Mouse (Mus musculus): ENCODE results near the gene Thap8. TPM values are rescaled to one million over a fixed set of nuclear protein-coding genes. Genes with fewer than 3 reads are reported as not detected.
A peak's percentile ranks its signal among the peaks of the same experiment; 100 is the strongest.

The Thap8 gene
- polyA plus RNA-seq, 1 experiment from 2014 or later = 0.37 TPM

DNA sequence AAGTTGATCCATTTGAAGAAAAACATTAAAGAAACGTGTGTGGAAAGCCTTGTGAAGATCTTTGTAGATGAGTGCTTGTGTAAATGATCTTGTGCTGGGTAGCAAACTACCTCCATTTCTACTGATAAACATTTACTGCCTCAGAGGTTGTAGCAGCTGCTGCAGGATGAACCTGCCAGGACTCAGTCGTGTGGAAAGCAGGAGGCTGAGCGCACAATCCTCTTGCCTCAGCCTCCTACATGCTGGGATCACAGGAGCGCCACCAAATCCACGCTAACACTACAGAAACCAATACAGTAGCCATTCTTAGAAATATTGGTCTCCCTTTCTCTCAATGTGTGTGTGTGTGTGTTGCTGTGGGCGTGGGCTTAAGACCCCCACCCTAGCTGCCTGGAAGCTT lies 8.2 kb downstream of the Thap8 start:
- Histone ChIP-seq H3K4me2 (no peak overlapping the region), H3K9ac (no peak overlapping the region), H3K4me1 (peaks cover 19% of the 10 kb centered on the region), H3K36me3 (no peaks in the 10 kb centered on the region), H3K27me3 (replicated peaks) (peaks cover 17% of the 10 kb centered on the region), H3K4me3 (no peak overlapping the region), H3K9me3 (no peaks in the 10 kb centered on the region), H3K27ac (replicated peaks) (no peak overlapping the region)
- no peak for ATAC-seq (ENCODE audit: extremely low read depth, insufficient number of reproducible peaks, low FRiP score, low TSS enrichment)
- WGBS = 66% methylated on average over 6 of the region's 6 CpGs

DNA sequence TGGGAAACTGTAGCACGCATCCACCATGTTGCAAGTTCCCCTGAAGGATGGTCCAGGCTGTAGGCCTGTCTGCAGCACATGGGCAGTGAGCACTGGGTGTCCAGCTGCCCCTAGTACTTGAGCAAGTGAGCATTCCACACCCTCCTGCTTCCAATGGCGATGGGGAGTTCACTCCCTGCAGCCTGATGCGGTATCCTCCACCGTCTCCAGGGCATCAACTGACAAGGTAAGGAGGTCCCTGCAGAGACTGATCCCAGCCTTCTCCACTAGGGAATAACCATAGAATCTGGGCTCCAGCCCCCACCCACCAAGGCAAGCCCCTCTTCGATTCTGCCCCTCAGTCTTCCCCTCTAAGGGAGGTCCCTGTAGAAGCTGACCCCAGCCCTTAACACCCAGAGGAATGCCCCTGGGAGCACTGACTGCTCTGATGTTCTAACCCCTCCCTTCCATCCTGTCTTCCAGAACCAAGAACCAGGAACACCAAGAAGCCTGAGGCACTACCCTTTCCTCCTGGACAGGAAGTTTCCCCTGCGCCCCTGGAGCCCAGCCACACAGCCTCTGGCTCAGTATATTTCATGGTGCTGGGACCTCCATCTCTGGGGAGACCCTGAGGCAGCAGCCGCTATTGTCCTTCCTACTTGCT lies 9.3 kb downstream of the Thap8 start:
- peaks cover 17% of the 10 kb centered on the region for H3K27me3 ChIP-seq (replicated peaks)
- 56% methylated on average over 7 of the region's 7 CpGs for WGBS
- H3K4me1 ChIP-seq = peaks cover 25% of the 10 kb centered on the region
- ATAC-seq (ENCODE audit: extremely low read depth, insufficient number of reproducible peaks, low FRiP score, low TSS enrichment) = no peak
- no peak overlapping the region for H3K4me2 ChIP-seq
- no peaks in the 10 kb centered on the region for H3K9me3 ChIP-seq
- H3K27ac ChIP-seq (replicated peaks) = 0 out of 2 replicates have a peak overlapping the region, but pooled peaks have one; percentile 2
- no peak overlapping the region for H3K9ac ChIP-seq
- H3K36me3 ChIP-seq = no peaks in the 10 kb centered on the region
- no peak overlapping the region for H3K4me3 ChIP-seq

DNA sequence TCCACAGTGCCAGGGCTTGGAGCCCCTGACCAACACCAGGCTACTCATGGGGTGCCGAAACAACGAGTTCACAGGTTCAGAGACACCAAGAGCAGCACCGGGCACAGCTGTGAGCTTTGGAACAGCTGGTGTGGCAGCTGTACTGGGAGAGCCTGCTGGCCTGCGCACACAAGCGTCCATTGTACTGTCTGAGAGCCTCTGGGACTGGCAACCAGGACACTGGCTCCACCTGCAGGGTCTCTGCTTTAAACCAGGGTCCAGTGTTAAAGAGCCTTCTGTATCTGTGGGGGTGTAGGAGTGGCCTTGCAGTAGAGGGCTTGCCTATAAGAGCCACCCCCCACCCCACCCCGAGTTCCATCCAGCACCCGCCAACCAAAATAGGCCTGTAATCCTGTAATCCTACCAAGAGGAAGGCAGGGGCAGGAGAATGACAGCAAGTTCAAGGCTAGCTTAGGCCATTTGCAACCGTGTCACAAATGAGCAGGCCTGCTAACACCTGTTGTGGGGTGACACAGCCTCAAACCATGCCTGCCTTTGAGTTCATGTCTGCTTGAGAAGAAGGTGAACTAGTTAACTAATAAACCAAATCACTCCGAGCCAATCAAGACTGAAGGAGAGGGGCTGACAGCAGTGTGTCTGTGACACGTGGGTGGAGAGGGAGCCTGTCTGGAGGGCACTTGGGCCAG lies 10.0 kb downstream of the Thap8 start:
- Histone ChIP-seq H3K4me1 (peaks cover 27% of the 10 kb centered on the region), H3K27ac (replicated peaks) (0 out of 2 replicates have a peak overlapping the region, but pooled peaks have one; percentile 2), H3K9me3 (no peaks in the 10 kb centered on the region), H3K4me2 (no peak overlapping the region), H3K36me3 (no peaks in the 10 kb centered on the region), H3K9ac (no peak overlapping the region), H3K27me3 (replicated peaks) (peaks cover 17% of the 10 kb centered on the region), H3K4me3 (no peak overlapping the region)
- 53% methylated on average over 10 of the region's 10 CpGs for WGBS
- ATAC-seq (ENCODE audit: extremely low read depth, insufficient number of reproducible peaks, low FRiP score, low TSS enrichment) = no peak

DNA sequence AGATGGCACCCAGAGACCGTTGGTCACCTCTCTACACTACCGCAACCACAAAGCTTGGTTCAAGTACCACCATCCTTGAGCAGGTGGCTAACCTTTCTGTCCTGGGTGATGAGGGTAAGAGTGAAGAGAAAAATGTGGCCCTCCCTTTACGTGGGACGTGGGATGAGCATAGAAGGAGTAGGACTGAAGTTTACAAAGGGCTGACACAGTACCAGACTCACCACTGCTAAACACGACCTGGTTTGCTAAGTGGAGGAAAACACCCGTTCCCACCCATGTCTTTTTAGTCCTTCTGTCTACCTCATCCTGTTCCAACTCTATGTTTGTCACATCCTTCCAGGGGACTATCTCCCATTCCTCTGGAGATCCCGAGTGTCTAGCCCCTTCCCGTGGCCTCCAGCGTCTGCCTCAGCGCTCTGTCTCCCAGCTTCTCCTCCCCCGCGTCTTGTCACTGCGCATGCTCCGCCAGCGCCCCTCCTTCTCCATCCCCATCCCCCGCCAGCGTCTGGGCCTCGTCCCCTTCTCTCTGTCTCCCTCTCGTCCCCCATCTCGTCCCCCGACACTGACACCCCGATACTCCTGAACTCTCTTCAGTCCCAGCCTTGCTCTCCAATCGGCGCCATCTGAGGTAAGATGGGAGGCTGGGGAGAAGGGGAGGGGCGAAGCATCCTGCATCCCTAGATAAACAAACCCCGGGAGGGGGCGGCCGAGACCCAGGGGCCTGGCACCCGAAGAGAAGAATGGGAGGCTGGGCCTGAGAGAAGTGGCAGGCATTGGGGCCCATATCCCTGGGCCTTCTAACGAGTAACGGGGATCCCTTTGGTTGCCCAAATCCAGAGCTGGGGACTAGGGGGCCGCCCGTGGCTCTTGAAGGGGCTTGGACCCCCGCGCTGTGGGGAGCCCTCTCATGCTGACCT lies 11.6 kb downstream of the Thap8 start, which contains the start of gene Clip3:
TSS of gene Clip3 (plus strand) at position 514 of the 917 bp plus-strand sequence.
- H3K4me2 ChIP-seq = peak within 1 kb of the TSS; percentile 66
- H3K9ac ChIP-seq = peak within 1 kb of the TSS; percentile 82
- peak within 1 kb of the TSS; percentile 61 for H3K4me3 ChIP-seq
- H3K9me3 ChIP-seq = no peaks in the 10 kb centered on the region
- 7% methylated on average over 35 of the region's 35 CpGs for WGBS
- H3K27ac ChIP-seq (replicated peaks) = 0 out of 2 replicates have a peak within 1 kb of the TSS, but pooled peaks have one; percentile 24
- H3K27me3 ChIP-seq (replicated peaks) = peaks cover 17% of the 10 kb centered on the region
- 0 out of 2 replicates have a peak, but pooled peaks have one; percentile 22 for ATAC-seq (ENCODE audit: extremely low read depth, insufficient number of reproducible peaks, low FRiP score, low TSS enrichment)
- 0 out of 2 replicates have a peak, but pooled peaks cover 3% of the 10 kb centered on the region for H3K36me3 ChIP-seq
- H3K4me1 ChIP-seq = peaks cover 29% of the 10 kb centered on the region

DNA sequence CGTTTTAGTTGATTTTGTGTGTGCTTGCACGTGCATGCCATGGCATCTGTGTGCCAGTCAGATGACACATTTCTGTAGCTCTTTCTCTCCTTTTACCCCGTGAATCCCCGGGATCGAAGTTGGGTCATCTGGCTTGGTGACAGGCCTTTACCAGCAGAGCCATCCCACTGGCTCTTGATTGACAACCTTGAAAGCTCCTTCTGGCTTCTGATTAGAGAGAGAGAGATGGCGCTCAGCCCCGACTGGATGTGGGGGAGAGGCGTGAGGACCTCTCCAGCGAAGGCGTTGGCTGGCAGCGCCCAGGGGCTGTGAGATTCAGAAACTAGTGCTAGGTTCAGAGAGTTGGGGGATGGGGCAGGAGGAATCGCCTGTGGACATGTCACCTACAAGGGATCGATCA lies 13.9 kb downstream of the Thap8 start:
- Histone ChIP-seq H3K4me3 (no peak overlapping the region), H3K4me1 (peaks cover 29% of the 10 kb centered on the region), H3K9ac (peak overlapping the region; percentile 14; the same call in 1 of the 2 replicates), H3K27me3 (replicated peaks) (0 out of 2 replicates have a peak, but pooled peaks cover 5% of the 10 kb centered on the region), H3K27ac (replicated peaks) (no peak overlapping the region), H3K36me3 (peaks cover 25% of the 10 kb centered on the region), H3K4me2 (no peak overlapping the region), H3K9me3 (no peaks in the 10 kb centered on the region)
- 53% methylated on average over 13 of the region's 13 CpGs for WGBS
- no peak for ATAC-seq (ENCODE audit: extremely low read depth, insufficient number of reproducible peaks, low FRiP score, low TSS enrichment)

DNA sequence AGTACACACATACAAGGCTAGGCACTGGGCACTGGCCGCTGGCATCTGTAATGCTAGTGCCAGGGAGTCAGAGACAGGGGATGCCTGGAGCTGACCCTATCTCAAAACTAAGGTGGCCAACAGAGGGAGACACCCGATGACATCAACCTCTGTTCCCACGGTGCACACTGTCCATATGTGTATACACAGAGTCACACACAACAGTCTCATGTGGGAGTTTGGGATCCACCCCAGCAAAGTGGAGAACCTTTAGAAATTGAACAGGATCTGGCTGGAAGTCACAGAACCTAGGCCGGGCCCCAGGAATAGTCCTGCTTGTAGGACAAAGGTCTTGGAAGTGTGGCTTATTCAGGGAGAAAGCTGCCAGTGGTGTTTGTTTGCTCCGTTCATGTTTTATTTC lies 14.4 kb downstream of the Thap8 start:
- no peak for ATAC-seq (ENCODE audit: extremely low read depth, insufficient number of reproducible peaks, low FRiP score, low TSS enrichment)
- Histone ChIP-seq H3K4me1 (peaks cover 29% of the 10 kb centered on the region), H3K9me3 (no peaks in the 10 kb centered on the region), H3K4me2 (no peak overlapping the region), H3K27ac (replicated peaks) (no peak overlapping the region), H3K9ac (no peak overlapping the region), H3K4me3 (no peak overlapping the region), H3K36me3 (peaks cover 30% of the 10 kb centered on the region), H3K27me3 (replicated peaks) (no peaks in the 10 kb centered on the region)
- WGBS = 74% methylated on average over 5 of the region's 5 CpGs

DNA sequence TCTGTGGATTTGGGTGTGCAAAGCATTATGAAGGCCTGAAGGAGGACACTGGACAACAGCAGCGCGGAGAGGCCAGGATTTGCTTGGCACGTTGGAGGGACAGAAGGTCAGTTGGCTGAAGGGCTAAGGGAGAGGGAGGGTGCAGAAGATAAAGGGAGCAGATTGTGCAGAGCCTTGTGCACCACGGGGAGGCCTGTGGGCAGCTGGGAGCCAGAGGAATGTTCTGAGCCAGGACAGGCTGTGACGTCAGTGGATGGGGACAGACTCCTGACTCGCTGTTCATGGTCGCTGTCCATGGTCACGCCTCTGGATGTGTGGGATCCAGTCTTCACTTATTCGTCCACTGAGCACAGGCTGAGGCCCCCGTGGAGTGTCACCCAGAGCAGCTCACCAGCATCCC lies 15.2 kb downstream of the Thap8 start:
- no peak for ATAC-seq (ENCODE audit: extremely low read depth, insufficient number of reproducible peaks, low FRiP score, low TSS enrichment)
- 37% methylated on average over 10 of the region's 10 CpGs for WGBS
- Histone ChIP-seq H3K4me1 (peaks cover 29% of the 10 kb centered on the region), H3K4me2 (no peak overlapping the region), H3K4me3 (no peak overlapping the region), H3K27ac (replicated peaks) (no peak overlapping the region), H3K27me3 (replicated peaks) (no peaks in the 10 kb centered on the region), H3K9me3 (no peaks in the 10 kb centered on the region), H3K9ac (0 out of 2 replicates have a peak overlapping the region, but pooled peaks have one; percentile 9), H3K36me3 (peaks cover 38% of the 10 kb centered on the region)

DNA sequence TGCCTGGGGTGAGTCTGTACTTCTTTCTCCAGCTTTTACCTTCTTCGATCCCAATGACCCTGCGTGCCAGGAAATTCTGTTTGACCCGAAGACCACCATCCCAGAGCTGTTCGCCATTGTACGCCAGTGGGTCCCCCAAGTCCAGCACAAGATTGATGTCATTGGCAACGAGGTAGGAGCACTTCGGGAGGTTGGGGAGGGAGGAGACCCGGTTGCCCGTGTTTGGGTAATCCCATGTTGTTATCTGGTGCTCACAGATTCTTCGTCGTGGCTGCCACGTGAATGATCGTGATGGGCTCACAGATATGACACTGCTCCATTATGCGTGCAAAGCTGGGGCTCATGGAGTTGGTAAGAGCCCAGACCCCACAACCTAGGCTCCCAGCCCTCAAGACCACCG lies 16.9 kb downstream of the Thap8 start:
- Histone ChIP-seq H3K4me3 (no peak overlapping the region), H3K36me3 (peaks cover 40% of the 10 kb centered on the region), H3K4me2 (no peak overlapping the region), H3K4me1 (peaks cover 19% of the 10 kb centered on the region), H3K27me3 (replicated peaks) (no peaks in the 10 kb centered on the region), H3K9me3 (no peaks in the 10 kb centered on the region), H3K27ac (replicated peaks) (no peak overlapping the region), H3K9ac (no peak overlapping the region)
- 83% methylated on average over 15 of the region's 15 CpGs for WGBS
- no peak for ATAC-seq (ENCODE audit: extremely low read depth, insufficient number of reproducible peaks, low FRiP score, low TSS enrichment)

DNA sequence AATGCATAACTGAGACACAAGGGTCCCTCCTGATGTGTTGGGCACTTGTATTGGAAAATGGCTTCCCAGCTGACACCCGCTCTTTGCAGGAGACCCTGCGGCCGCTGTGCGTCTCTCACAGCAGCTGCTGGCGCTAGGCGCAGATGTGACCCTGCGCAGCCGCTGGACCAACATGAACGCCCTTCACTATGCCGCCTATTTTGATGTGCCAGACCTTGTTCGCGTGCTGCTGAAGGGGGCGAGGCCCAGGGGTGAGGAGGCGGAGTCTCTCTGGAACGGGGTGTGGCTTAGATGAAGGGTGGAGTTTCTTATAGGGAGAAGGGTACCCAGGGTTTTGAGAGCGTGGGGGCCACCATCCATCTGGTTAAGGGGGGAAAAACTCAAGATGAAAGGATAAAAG lies 17.4 kb downstream of the Thap8 start:
- H3K27me3 ChIP-seq (replicated peaks) = no peaks in the 10 kb centered on the region
- WGBS = 70% methylated on average over 16 of the region's 16 CpGs
- H3K27ac ChIP-seq (replicated peaks) = no peak overlapping the region
- no peak overlapping the region for H3K4me3 ChIP-seq
- H3K4me1 ChIP-seq = peaks cover 14% of the 10 kb centered on the region
- no peak overlapping the region for H3K9ac ChIP-seq
- no peak overlapping the region for H3K4me2 ChIP-seq
- no peak for ATAC-seq (ENCODE audit: extremely low read depth, insufficient number of reproducible peaks, low FRiP score, low TSS enrichment)
- H3K36me3 ChIP-seq = peaks cover 45% of the 10 kb centered on the region
- H3K9me3 ChIP-seq = no peaks in the 10 kb centered on the region

DNA sequence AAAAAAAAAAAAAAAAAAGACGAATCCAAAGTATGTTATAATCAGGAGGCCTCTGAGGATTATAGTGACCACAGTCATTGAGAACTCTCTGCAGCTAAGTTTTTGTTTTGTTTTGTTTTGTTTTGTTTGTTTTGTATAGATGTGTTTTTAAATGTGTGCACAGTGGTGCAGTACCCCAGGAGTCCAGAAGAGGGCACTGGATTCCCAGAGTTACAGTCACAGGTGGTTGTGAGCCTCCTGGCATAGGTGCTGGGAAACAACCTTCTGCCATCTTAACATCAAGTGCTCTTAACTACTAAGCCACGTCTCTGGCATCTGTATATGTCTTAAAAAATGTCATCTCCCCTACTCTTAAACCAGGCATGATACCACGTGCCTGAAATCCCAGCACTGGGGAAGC lies 21.0 kb downstream of the Thap8 start:
- Histone ChIP-seq H3K4me3 (no peak overlapping the region), H3K9ac (no peak overlapping the region), H3K9me3 (no peaks in the 10 kb centered on the region), H3K4me1 (no peaks in the 10 kb centered on the region), H3K27me3 (replicated peaks) (no peaks in the 10 kb centered on the region), H3K36me3 (peaks cover 66% of the 10 kb centered on the region), H3K4me2 (no peak overlapping the region), H3K27ac (replicated peaks) (no peak overlapping the region)
- WGBS = 42% methylated on average over 3 of the region's 3 CpGs
- ATAC-seq (ENCODE audit: extremely low read depth, insufficient number of reproducible peaks, low FRiP score, low TSS enrichment) = no peak
